Mouse (Mus musculus) lung, adult 2 months (tissue): Measurements from ENCODE around the gene Acyp1.

ENCODE experiments used
- CTCF ChIP-seq: fragments of 200-500 bp; IDR thresholded peaks from 2 replicates; pipeline ENCODE4 v1.5.1; 2011; ENCODE audit warnings: mild to moderate bottlenecking, low read length, control low read depth; ENCODE audit not compliant: insufficient read depth
- POLR2A ChIP-seq: fragments of 200-500 bp; IDR thresholded peaks from 2 replicates; pipeline ENCODE4 v1.6.1; 2011; ENCODE audit warnings: low read depth, mild to moderate bottlenecking, control low read depth, low read length, borderline replicate concordance; ENCODE audit errors: extremely low read depth

DNA sequence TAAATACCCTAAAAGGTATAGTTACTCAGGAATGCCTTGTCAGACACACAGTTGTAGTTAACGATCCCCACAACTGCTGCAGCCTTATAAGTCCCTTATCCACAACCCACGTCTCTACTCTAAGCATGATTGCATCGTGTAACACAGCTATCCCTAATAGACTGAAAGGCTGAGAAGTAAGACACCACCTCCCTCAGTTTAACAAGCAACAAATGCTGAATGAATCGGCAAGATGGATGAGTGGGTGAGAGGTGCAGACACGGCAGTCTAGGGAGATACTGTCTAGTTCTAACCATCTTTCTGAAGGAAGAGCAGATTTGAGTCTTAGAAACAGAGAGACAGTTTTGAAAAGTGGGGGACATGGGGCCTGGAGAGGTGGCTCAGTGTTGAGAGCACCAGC, 25.0 kb downstream of the Acyp1 start:
- TF ChIP-seq POLR2A (no peak), CTCF (no peak)
